Mouse (Mus musculus) cerebellum, postnatal 36 days (tissue): Measurements from ENCODE around the gene Arhgap28.
A peak's percentile ranks its signal among the peaks of the same experiment; 100 is the strongest.

ENCODE experiments used
- DNase-seq, 2 experiments: peaks; one replicate each; pipeline ENCODE4 v3.0.0; 2021 to 2022; ENCODE audit warnings: mixed read lengths in 2 of 2

Gene Arhgap28

DNA sequence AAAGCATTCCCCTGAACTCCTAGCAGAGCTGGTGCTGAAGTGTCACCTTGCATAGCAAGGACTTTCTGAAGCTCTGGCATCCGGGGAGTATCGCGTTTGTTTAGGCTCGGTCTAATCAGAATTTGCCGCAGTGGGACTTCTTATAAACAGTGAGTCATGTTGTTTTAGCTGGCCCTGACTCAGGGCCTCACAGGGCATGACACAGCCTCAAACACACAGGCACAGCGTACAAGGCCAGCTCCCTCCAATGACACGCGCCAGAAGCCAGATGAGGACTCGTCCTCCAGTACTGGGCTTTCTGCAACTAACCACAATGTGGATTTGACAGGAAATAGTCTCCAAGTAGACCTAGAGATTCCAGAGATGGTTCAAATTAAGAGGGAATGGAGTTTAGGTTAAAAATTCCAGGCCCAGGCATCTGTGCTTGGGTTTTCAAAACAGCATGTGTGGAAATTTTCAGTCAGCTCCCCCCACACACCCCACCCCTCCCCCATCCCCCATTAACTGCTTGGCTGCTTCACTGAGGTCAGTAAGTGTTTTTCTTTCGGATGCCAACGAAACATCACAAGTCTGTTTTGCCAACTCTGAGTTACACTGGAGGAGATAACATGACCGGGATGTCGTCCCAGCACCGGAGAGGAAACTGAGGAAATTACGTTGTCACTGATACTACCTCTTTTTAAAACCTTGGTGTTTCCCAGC, 14.8 kb downstream of the Arhgap28 start:
- DNase-seq, result no peak

DNA sequence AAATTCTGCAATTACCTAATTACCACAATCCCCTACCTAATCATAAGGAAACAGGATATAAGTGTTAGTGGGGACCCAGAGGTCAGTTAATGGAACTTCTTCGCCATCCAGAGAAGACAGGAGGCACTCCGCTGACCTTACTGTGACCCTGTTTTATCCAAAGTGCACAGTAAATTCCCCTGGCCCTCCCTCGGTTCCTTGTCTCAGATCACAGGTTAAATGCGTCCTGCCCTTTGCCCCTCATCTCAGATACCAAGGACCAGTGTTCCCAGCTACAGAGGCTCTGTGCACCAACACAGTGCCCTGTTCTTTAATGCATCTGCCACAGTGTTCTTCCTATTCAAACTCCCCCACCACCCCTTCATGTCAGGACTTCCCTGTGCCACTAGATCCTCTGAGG, 18.4 kb downstream of the Arhgap28 start:
- no peak for DNase-seq

- no peak for DNase-seq
Observed at GRCm38 (mm10) chr17:67980573-67980972, 23.3 kb downstream of the Arhgap28 start.

GRCm38 (mm10) chr17:67979248-67979647, 24.7 kb downstream of the Arhgap28 start:
- no peak for DNase-seq

- peak; percentile 23 to 43 for DNase-seq
Observed at GRCm38 (mm10) chr17:67978786-67979185, 25.1 kb downstream of the Arhgap28 start.

GRCm38 (mm10) chr17:67976465-67976864, 27.5 kb downstream of the Arhgap28 start:
- DNase-seq, result no peak

DNA sequence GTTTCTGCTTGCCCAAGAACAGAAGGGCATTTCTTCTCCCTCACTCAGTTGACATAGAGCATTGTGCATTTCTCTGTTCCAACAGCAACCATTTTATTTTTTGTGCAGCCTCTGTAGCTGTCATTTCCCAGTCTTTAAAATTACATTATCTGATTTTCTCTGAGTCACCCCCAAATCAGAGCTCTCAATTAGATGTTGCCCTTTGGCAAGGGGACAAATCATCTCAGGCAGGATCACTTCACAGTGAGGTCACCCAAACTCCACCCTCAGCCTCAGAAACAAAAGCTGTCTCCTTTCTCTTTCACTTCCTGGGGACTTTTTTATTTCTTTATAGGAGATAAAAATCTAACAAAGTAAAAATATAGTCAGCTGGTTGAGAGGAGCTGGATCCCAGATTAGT, 27.9 kb downstream of the Arhgap28 start:
- no peak for DNase-seq

GRCm38 (mm10) chr17:67974679-67975078, 29.2 kb downstream of the Arhgap28 start:
- no peak for DNase-seq

GRCm38 (mm10) chr17:67966853-67967540, 36.9 kb downstream of the Arhgap28 start:
- DNase-seq, result no peak

DNA sequence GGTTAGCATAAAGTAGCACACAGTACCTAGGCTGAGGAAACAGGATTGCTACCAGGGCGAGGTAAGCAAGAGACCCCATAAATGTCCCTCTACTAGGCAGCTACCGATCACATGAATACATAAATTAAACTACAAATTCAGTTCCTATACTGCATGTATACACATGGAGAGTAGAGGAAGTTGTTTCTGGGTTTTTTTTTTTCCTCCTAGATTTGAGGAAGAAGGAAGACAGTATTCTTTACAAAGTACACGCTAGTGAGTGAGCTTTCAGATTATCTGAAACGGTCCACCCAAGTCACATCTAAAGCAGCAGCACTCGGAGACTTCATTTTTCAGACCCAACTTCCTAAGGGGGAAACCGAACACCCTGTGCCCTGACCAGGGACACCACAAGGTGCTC, 41.1 kb downstream of the Arhgap28 start:
- DNase-seq, result no peak

GRCm38 (mm10) chr17:67962020-67962419, 41.9 kb downstream of the Arhgap28 start:
- peak; percentile 67 to 70 for DNase-seq

- no peak for DNase-seq
Observed at GRCm38 (mm10) chr17:67958909-67959308, 45.0 kb downstream of the Arhgap28 start.

DNA sequence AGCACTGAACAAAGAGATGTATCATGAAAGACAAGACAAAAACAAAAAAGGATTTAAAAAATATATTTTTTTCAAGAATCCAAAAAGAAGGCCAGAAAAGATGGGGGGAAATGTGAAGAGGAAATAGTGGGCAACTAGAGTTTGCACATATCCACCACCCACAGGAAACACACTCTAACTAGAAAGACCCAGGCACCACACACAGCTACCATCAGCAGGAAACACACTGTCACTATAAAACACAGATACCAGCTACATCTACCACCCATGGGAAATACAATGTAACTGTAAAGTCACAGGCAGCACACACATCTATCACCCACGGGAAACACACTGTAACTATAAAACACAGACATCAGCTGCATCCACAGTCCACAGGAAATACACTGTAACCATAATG, 46.3 kb downstream of the Arhgap28 start:
- DNase-seq, result no peak

DNA sequence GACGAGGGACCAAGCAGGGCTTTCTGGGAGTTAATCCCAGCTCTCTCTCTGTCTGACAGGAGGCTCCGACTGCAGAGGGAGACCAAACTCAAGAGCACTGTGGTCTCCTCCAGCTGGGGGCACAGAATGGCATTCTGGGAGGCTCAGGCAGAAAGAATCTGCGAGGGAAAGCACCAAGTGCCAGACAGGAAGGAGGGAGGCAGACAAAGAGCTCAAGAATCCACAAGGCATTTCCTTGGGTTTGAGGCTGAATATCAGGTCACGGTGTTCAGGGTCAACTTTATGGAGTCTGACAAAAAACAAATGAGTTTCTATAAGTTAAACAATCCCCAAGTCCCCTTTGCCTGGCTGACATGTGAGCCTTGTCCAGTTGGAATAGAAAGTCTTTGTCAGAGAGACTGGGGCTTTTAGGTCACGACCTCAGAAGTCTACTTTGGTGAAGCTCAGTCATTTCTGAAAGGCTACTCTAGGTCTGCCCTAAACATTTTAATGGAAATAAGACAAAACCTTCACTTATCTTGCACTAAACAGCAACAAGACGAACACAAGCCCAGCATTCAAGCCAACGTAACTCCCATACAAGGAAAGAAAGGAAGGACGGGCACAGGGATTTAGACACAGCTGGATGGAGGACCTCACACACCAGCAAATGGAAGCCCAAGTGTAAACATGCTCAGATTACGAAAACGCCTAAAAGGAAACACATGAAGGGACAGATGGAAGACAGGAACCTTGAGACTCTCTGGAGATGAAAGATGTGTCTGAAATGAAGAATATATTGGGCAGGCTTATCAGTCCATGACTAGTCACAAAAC, 47.8 kb downstream of the Arhgap28 start:
- no peak for DNase-seq

GRCm38 (mm10) chr17:67954961-67955360, 49.0 kb downstream of the Arhgap28 start:
- no peak for DNase-seq

DNA sequence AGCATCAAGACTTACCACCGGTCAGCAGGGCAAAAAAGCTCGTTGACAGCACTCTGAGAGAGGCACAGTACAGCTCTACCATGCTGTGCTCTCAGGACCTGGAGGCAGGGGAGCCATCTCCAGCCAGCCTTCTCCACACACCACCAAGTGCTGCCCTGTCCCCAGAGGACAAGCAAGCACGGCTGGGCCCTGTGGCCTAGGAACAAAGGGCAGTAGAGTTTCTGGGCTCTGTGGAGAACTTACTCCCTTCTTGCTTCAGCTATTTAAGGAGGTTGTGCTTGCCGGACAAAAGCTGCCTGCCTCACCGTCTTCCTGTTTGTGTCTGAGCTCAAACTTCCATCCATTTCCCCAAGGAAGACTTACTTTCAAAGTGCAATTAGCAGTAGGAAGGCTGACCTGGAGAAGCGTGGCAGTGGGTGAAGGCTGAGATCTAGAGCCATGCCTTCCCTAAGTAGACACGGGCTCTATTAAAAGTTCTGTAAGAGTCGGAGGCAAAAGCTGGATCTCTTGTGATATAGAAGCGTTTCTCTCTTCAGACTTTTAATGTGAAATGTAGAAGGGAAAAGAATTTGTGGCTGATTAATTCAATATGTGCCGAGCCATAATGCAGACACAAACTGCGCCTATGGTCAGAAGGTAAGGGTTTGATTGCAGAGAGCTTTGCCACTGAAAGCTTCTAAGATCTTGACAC, 53.3 kb downstream of the Arhgap28 start:
- DNase-seq, result no peak

- no peak for DNase-seq
Observed at GRCm38 (mm10) chr17:67948601-67949000, 55.3 kb downstream of the Arhgap28 start.

DNA sequence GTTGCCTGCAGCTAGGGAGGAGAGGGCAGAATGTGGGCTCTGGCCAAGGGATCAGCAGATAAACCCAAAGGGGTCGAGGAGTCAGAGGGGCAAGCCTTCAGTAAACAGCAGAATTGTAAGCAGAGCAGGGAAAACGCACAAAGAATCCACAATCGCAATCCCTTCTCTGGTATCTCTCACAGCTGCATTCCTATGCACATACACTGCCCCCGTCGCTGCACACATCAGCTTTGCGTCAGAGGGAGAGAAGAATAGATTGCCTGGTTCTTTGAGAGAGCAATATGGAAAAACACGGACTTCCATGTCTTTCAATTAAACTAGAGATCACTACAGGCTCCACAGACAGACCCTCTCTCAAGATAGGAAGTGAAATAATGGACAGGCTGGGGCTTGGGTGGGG, 58.5 kb downstream of the Arhgap28 start:
- no peak for DNase-seq

GRCm38 (mm10) chr17:67944256-67944655, 59.7 kb downstream of the Arhgap28 start:
- no peak for DNase-seq

- DNase-seq, result no peak
Observed at GRCm38 (mm10) chr17:67941026-67941425, 62.9 kb downstream of the Arhgap28 start.

- no peak for DNase-seq
Observed at GRCm38 (mm10) chr17:67937050-67937449, 66.9 kb downstream of the Arhgap28 start.

GRCm38 (mm10) chr17:67935556-67935955, 68.4 kb downstream of the Arhgap28 start:
- no peak for DNase-seq

DNA sequence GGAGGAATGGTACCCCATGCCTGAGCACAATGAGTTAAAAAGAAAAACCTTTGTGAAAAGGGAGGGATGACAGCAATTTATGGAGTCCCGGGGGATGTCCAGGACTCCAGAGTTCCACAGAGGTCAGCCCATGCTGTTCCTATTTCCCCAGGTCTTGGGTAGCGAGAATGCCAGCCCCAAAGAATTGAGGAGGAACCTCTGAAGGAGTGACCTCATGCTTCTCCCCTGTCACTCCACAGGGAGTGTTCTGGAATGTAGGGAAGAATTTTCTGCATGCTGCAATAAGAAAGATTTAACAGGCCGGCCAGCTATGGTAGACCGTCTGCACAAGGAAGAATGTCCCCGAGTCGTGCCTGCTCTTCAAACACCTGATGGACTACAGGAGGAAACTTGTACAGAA, 72.5 kb downstream of the Arhgap28 start:
- no peak for DNase-seq
